Mouse (Mus musculus): ENCODE data around the gene Gm3029. TPM values are rescaled to one million over a fixed set of nuclear protein-coding genes. Genes with fewer than 3 reads are reported as not detected.
"Not testable (repeated sequence)": the region's sequence is repeated elsewhere in the genome, so short reads cannot be mapped to it uniquely, and the experiment has no call there.

The Gm3029 gene
- polyA plus RNA-seq (2015; fragmentation: Nextera tagmentation; extraction: Ambion mirVana): not detected in 2 replicates

- H3K4me3 ChIP-seq (replicated peaks); H3K27ac ChIP-seq (replicated peaks); H3K36me3 ChIP-seq; H3K27me3 ChIP-seq; ATAC-seq (ENCODE audit: insufficient number of reproducible peaks, low FRiP score, low TSS enrichment, low read depth); H3K9me3 ChIP-seq (replicated peaks); H3K9ac ChIP-seq; H3K4me1 ChIP-seq; H3K4me2 ChIP-seq (replicated peaks): not testable (repeated sequence)
- WGBS: 20% methylated on average over 1 of the region's 2 CpGs
Observed at GRCm38 (mm10) chr14:3931456-3931855, at the start of gene Gm3029. Gene Gm3029, plus strand, starts transcription at chr14:3931756.

GRCm38 (mm10) chr14:3883872-3884271 lies 47.7 kb upstream of the Gm3029 start, which contains the start of gene Gm2916:
Gene Gm2916, plus strand, starts transcription at chr14:3884172.
- H3K27ac ChIP-seq (replicated peaks); H3K27me3 ChIP-seq; H3K4me1 ChIP-seq; ATAC-seq (ENCODE audit: insufficient number of reproducible peaks, low FRiP score, low TSS enrichment, low read depth); H3K9ac ChIP-seq; H3K4me3 ChIP-seq (replicated peaks); H3K36me3 ChIP-seq; H3K9me3 ChIP-seq (replicated peaks); H3K4me2 ChIP-seq (replicated peaks): not testable (repeated sequence)
- WGBS: no CpG with 5 or more reads among the region's 1 CpGs

GRCm38 (mm10) chr14:3963247-3963646 lies 31.7 kb downstream of the Gm3029 start, which contains the start of gene Gm3095:
Gene Gm3095, plus strand, starts transcription at chr14:3963547.
- H3K9me3 ChIP-seq (replicated peaks); H3K4me3 ChIP-seq (replicated peaks); ATAC-seq (ENCODE audit: insufficient number of reproducible peaks, low FRiP score, low TSS enrichment, low read depth); H3K36me3 ChIP-seq; H3K27ac ChIP-seq (replicated peaks); H3K9ac ChIP-seq; H3K4me2 ChIP-seq (replicated peaks); H3K27me3 ChIP-seq; H3K4me1 ChIP-seq: not testable (repeated sequence)
- WGBS: no CpG with 5 or more reads among the region's 2 CpGs

Other genes starting within 250 kb of the Gm3029 start
- not detected in 2 replicates for gene Gm3043, start 243.0 kb upstream of the Gm3029 start, polyA plus RNA-seq (2015; fragmentation: Nextera tagmentation; extraction: Ambion mirVana)
- gene Gm3002, start 121.7 kb upstream of the Gm3029 start, polyA plus RNA-seq (2015; fragmentation: Nextera tagmentation; extraction: Ambion mirVana): not detected in 2 replicates
- gene Gm3033, start 85.5 kb upstream of the Gm3029 start, polyA plus RNA-seq (2015; fragmentation: Nextera tagmentation; extraction: Ambion mirVana): not detected in 2 replicates
- not detected in 2 replicates for gene Gm2916, start 47.6 kb upstream of the Gm3029 start, polyA plus RNA-seq (2015; fragmentation: Nextera tagmentation; extraction: Ambion mirVana)
- gene Gm3095, start 31.8 kb downstream of the Gm3029 start, polyA plus RNA-seq (2015; fragmentation: Nextera tagmentation; extraction: Ambion mirVana): not detected in 2 replicates
- gene Gm3099, start 66.6 kb downstream of the Gm3029 start, polyA plus RNA-seq (2015; fragmentation: Nextera tagmentation; extraction: Ambion mirVana): not detected in 2 replicates
- gene Gm5796, start 92.2 kb downstream of the Gm3029 start, polyA plus RNA-seq (2015; fragmentation: Nextera tagmentation; extraction: Ambion mirVana): not detected in 2 replicates
- not detected in 2 replicates for gene Gm3115, start 152.4 kb downstream of the Gm3029 start, polyA plus RNA-seq (2015; fragmentation: Nextera tagmentation; extraction: Ambion mirVana)
- 0.71 and 0.72 TPM in 2 replicates for gene Gm8108, start 178.8 kb downstream of the Gm3029 start, polyA plus RNA-seq (2015; fragmentation: Nextera tagmentation; extraction: Ambion mirVana)
- not detected in 2 replicates for gene Gm3127, start 233.3 kb downstream of the Gm3029 start, polyA plus RNA-seq (2015; fragmentation: Nextera tagmentation; extraction: Ambion mirVana)

Data from embryonic facial prominence, embryonic 15.5 days (tissue).